Comparison of ENCODE assay signal across 8 mouse cellular contexts in genomic region chr10:96075880-96076279, GRCm38 (mm10).
DNase-seq lines count a peak whose midpoint lies in the region; ATAC-seq and TF ChIP-seq lines count a peak whose summit lies in the region.

No protein-coding gene starts in this region.

- DNase-seq in ES-E14 (ENCODE audit: low read depth, low spot score) = no peak
- peak; percentile 27 for DNase-seq in lung, adult 2 months
- no peak for DNase-seq in cerebellum, adult 11-12 months
- no peak for DNase-seq in T-cell, adult 2 months (ENCODE audit: low spot score)

- no peak for TF ChIP-seq CTCF in lung, adult 2 months (IDR thresholded peaks at IDR 0.05; ENCODE audit: insufficient read depth, low read length)

- no peak overlapping the region for H3K4me3 ChIP-seq in hindbrain, embryonic 15.5 days
- no peak overlapping the region for H3K4me3 ChIP-seq in hindbrain, embryonic 12.5 days
- no peak overlapping the region for H3K4me3 ChIP-seq in ES-E14 (ENCODE audit: insufficient read depth in 1 of 2, low read depth in 1 of 2, low read length in 2 of 2, poor library complexity in 1 of 2, severe bottlenecking in 1 of 2)
- H3K4me3 ChIP-seq in embryonic facial prominence, embryonic 13.5 days = no peak overlapping the region
- H3K4me3 ChIP-seq in lung, adult 2 months (replicated peaks; ENCODE audit: extremely low read depth, low read depth, low read length) = no peak overlapping the region
- H3K4me3 ChIP-seq in intestine, embryonic 16.5 days (ENCODE audit: low read length) = no peak overlapping the region

- no peak overlapping the region for H3K9ac ChIP-seq in hindbrain, embryonic 15.5 days
- no peak overlapping the region for H3K9ac ChIP-seq in hindbrain, embryonic 12.5 days
- H3K9ac ChIP-seq in ES-E14 (ENCODE audit: insufficient read depth, low read depth, low read length, poor library complexity, severe bottlenecking) = no peak overlapping the region
- no peak overlapping the region for H3K9ac ChIP-seq in embryonic facial prominence, embryonic 13.5 days
- no peak overlapping the region for H3K9ac ChIP-seq in intestine, embryonic 16.5 days (ENCODE audit: low read depth, low read length)

- H3K9me3 ChIP-seq in hindbrain, embryonic 15.5 days = no peaks in the 10 kb centered on the region
- no peaks in the 10 kb centered on the region for H3K9me3 ChIP-seq in hindbrain, embryonic 12.5 days (replicated peaks)
- no peaks in the 10 kb centered on the region for H3K9me3 ChIP-seq in ES-E14 (ENCODE audit: control insufficient read depth, insufficient read depth, low read depth, low read length)
- H3K9me3 ChIP-seq in embryonic facial prominence, embryonic 13.5 days = no peaks in the 10 kb centered on the region
- H3K9me3 ChIP-seq in intestine, embryonic 16.5 days (ENCODE audit: control insufficient read depth, low read length) = no peaks in the 10 kb centered on the region

- peaks cover 11% of the 10 kb centered on the region for H3K4me1 ChIP-seq in hindbrain, embryonic 15.5 days (replicated peaks)
- peaks cover 3% of the 10 kb centered on the region; the same call in 1 of the 2 replicates for H3K4me1 ChIP-seq in hindbrain, embryonic 12.5 days
- H3K4me1 ChIP-seq in ES-E14 (ENCODE audit: control insufficient read depth in 2 of 2, insufficient read depth in 2 of 2, low read length in 2 of 2, poor library complexity in 1 of 2) = peaks cover 4 to 6% of the 10 kb centered on the region in 2 experiments; a peak in 3 of 4 replicates
- H3K4me1 ChIP-seq in embryonic facial prominence, embryonic 13.5 days = peaks cover 11% of the 10 kb centered on the region
- H3K4me1 ChIP-seq in lung, adult 2 months (ENCODE audit: control insufficient read depth, insufficient read depth, low read length) = peaks cover 3% of the 10 kb centered on the region; the same call in 1 of the 2 replicates
- H3K4me1 ChIP-seq in intestine, embryonic 16.5 days (ENCODE audit: control insufficient read depth, insufficient read depth, low read length) = peaks cover 4% of the 10 kb centered on the region; the same call in 1 of the 2 replicates

- WGBS in hindbrain, embryonic 15.5 days = 15% methylated on average over 7 of the region's 7 CpGs
- WGBS in hindbrain, embryonic 12.5 days = 19% methylated on average over 7 of the region's 7 CpGs
- 15% methylated on average over 7 of the region's 7 CpGs for WGBS in embryonic facial prominence, embryonic 13.5 days
- 23% methylated on average over 7 of the region's 7 CpGs for WGBS in lung, adult 2 months
- WGBS in intestine, embryonic 16.5 days = 24% methylated on average over 7 of the region's 7 CpGs

- H3K27ac ChIP-seq in hindbrain, embryonic 15.5 days (replicated peaks) = 0 out of 2 replicates have a peak overlapping the region, but pooled peaks have one; percentile 30
- H3K27ac ChIP-seq in hindbrain, embryonic 12.5 days = no peak overlapping the region
- peak overlapping the region; percentile 2; the same call in 1 of the 2 replicates for H3K27ac ChIP-seq in ES-E14 (ENCODE audit: insufficient read depth, low read depth, low read length, poor library complexity, severe bottlenecking)
- H3K27ac ChIP-seq in embryonic facial prominence, embryonic 13.5 days = 0 out of 2 replicates have a peak overlapping the region, but pooled peaks have one; percentile 7
- no peak overlapping the region for H3K27ac ChIP-seq in intestine, embryonic 16.5 days (ENCODE audit: low read length)

- H3K36me3 ChIP-seq in hindbrain, embryonic 15.5 days = no peaks in the 10 kb centered on the region
- H3K36me3 ChIP-seq in hindbrain, embryonic 12.5 days = no peaks in the 10 kb centered on the region
- no peaks in the 10 kb centered on the region for H3K36me3 ChIP-seq in ES-E14 (ENCODE audit: control insufficient read depth, insufficient read depth, low read length, poor library complexity, severe bottlenecking)
- H3K36me3 ChIP-seq in embryonic facial prominence, embryonic 13.5 days = no peaks in the 10 kb centered on the region
- H3K36me3 ChIP-seq in intestine, embryonic 16.5 days (ENCODE audit: control insufficient read depth, insufficient read depth, low read length) = no peaks in the 10 kb centered on the region

- in situ Hi-C loops in ES-E14 (cut with MboI; ENCODE audit: low sequenced_read_pairs in 2 of 2, unreplicated experiment in 2 of 2) = loop anchor here in 1 of 2 experiments (25.0 kb wide), 1 partner anchor 539 kb away; no protein-coding TSS in a partner anchor

- ATAC-seq in hindbrain, embryonic 15.5 days (ENCODE audit: low FRiP score, low read depth) = no peak
- ATAC-seq in hindbrain, embryonic 12.5 days (ENCODE audit: low FRiP score) = no peak
- no peak for ATAC-seq in embryonic facial prominence, embryonic 13.5 days (ENCODE audit: insufficient number of reproducible peaks, insufficient read depth, low FRiP score, low TSS enrichment, low read depth)
- ATAC-seq in intestine, embryonic 16.5 days = no peak

- TF ChIP-seq POLR2A in lung, adult 2 months (IDR thresholded peaks at IDR 0.05; ENCODE audit: borderline replicate concordance, extremely low read depth, low read depth, low read length) = no peak

- no peak overlapping the region for H3K4me2 ChIP-seq in hindbrain, embryonic 15.5 days
- H3K4me2 ChIP-seq in hindbrain, embryonic 12.5 days (replicated peaks) = no peak overlapping the region
- H3K4me2 ChIP-seq in embryonic facial prominence, embryonic 13.5 days = no peak overlapping the region
- no peak overlapping the region for H3K4me2 ChIP-seq in intestine, embryonic 16.5 days (ENCODE audit: low read depth, low read length)

- H3K27me3 ChIP-seq in hindbrain, embryonic 15.5 days = no peaks in the 10 kb centered on the region
- H3K27me3 ChIP-seq in hindbrain, embryonic 12.5 days = no peaks in the 10 kb centered on the region
- H3K27me3 ChIP-seq in embryonic facial prominence, embryonic 13.5 days = no peaks in the 10 kb centered on the region
- no peaks in the 10 kb centered on the region for H3K27me3 ChIP-seq in intestine, embryonic 16.5 days (replicated peaks; ENCODE audit: control insufficient read depth, insufficient read depth, low read length)

TF ChIP-seq in ES-E14, 5 proteins besides CTCF, POLR2A, EP300 and RAD21:
- TF ChIP-seq ZNF384 (IDR thresholded peaks at IDR 0.05; ENCODE audit: low read depth, low read length) = no peak
- no peak for TF ChIP-seq MAFK (IDR thresholded peaks at IDR 0.05; ENCODE audit: insufficient read depth, low read depth, low read length)
- no peak for TF ChIP-seq HCFC1 (IDR thresholded peaks at IDR 0.05; ENCODE audit: borderline replicate concordance, insufficient read depth, low read length)
- TF ChIP-seq CHD2 (IDR thresholded peaks at IDR 0.05; ENCODE audit: low read depth, low read length) = no peak
- TF ChIP-seq ZC3H11A (IDR thresholded peaks at IDR 0.05; ENCODE audit: borderline replicate concordance, low read depth, low read length) = no peak

Comparison
In these comparisons a context has a peak if more than half of its experiments do, and no peak if none do; other contexts are left out.
1. H3K27ac ChIP-seq: peak in hindbrain, embryonic 15.5 days (single experiment), ES-E14 (single experiment) and embryonic facial prominence, embryonic 13.5 days (single experiment); none in hindbrain, embryonic 12.5 days (single experiment) and intestine, embryonic 16.5 days (single experiment).